Mouse (Mus musculus): ENCODE data around the gene Olfr1000. TPM values are rescaled to one million over a fixed set of nuclear protein-coding genes. Genes with fewer than 3 reads are reported as not detected.
"Not testable (repeated sequence)": the region's sequence is repeated elsewhere in the genome, so short reads cannot be mapped to it uniquely, and the experiment has no call there.

Olfr1000 gene
- not detected in 2 replicates for polyA plus RNA-seq (2012; rRNA removed)

DNA sequence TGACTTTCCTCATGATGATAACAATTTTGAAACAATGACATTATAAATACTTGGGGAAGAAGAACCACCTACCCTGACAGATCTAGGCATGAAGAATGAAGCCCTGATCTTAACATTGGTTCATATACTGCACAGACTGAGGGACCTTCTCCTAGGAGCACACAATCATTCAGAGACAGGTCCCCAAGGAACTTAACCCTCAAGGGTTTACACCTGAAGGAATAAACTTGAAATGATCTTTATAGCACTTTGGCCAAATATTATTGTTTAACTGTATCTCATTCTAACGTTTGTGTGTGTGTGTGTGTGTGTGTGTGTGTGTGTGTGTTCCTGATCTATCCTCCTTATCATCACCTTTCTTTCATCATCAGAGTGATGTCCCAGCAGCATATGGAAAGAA, at the start of gene Olfr1000:
Gene Olfr1000, minus strand, starts transcription at position 101 of the 400 bp plus-strand sequence.
- TF ChIP-seq POLR2A (IDR thresholded peaks at IDR 0.05; ENCODE audit: borderline replicate concordance, insufficient read depth, low read length) (no peak), CTCF (IDR thresholded peaks at IDR 0.05; ENCODE audit: borderline replicate concordance, insufficient read depth, low read depth, low read length) (no peak)
- no peak within 1 kb of the TSS for H3K27ac ChIP-seq (ENCODE audit: insufficient read depth, low read length)
- WGBS, result 73% methylated on average over 1 of the region's 1 CpGs

DNA sequence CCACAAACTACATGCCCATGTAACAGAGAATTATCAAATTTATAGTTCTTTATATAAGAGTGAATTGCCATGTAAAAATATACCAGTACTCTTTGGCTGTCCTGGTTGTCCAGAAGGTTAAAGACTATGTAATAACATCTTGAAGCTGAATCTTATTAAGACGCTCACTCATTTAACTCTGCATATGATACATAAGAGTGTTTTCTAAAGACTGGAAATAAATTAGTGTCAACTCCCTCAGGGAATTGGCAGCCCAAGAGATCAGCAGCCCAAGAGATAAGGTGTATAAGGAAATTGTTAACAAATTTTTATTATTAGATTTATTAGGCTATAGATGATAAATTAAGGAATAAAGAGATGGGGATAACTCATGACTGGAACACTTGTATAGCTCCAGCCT, 38.9 kb upstream of the Olfr1000 start, which contains the start of gene Olfr1002:
Gene Olfr1002, minus strand, starts transcription at position 101 of the 400 bp plus-strand sequence.
- WGBS, result 87% methylated on average over 1 of the region's 1 CpGs
- no peak within 1 kb of the TSS for H3K27ac ChIP-seq (ENCODE audit: insufficient read depth, low read length)
- TF ChIP-seq POLR2A (IDR thresholded peaks at IDR 0.05; ENCODE audit: borderline replicate concordance, insufficient read depth, low read length) (no peak), CTCF (IDR thresholded peaks at IDR 0.05; ENCODE audit: borderline replicate concordance, insufficient read depth, low read depth, low read length) (no peak)
- H3K4me1 ChIP-seq (ENCODE audit: control insufficient read depth, insufficient read depth, low read length), result no peaks in the 10 kb centered on the region
- no peak within 1 kb of the TSS for H3K4me3 ChIP-seq (replicated peaks; ENCODE audit: insufficient read depth, low read depth, low read length)
- no peak for DNase-seq
- no peaks in the 10 kb centered on the region for H3K27me3 ChIP-seq (ENCODE audit: control insufficient read depth, insufficient read depth, low read length)

More for the DNA sequence above, at the start of gene Olfr1000:
- no peak within 1 kb of the TSS for H3K4me3 ChIP-seq (replicated peaks; ENCODE audit: insufficient read depth, low read depth, low read length)
- no peaks in the 10 kb centered on the region for H3K27me3 ChIP-seq (ENCODE audit: control insufficient read depth, insufficient read depth, low read length)
- no peaks in the 10 kb centered on the region for H3K4me1 ChIP-seq (ENCODE audit: control insufficient read depth, insufficient read depth, low read length)
- no peak for DNase-seq

DNA sequence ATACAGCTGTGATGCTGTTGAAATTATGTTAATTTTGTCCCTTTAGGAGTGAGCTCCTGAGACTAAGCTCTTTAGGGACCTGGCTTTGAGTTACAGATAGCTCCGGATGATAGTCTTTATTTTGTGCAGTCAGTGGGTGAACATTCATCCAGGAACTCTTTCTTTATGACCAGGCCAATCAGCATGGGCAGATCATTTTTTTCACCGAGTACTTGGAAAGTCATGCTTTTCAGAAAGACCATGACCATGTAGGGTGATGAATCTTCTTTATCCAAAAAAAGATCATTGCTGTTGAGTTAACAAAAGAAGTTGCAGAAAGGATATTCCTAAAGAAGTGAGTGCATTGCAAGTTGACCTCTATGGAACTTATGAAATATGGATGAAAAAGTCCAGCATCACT, 23.1 kb downstream of the Olfr1000 start, which contains the start of gene Olfr998:
Gene Olfr998, plus strand, starts transcription at position 301 of the 400 bp plus-strand sequence.
- H3K4me3 ChIP-seq (replicated peaks; ENCODE audit: insufficient read depth, low read depth, low read length); H3K27me3 ChIP-seq (ENCODE audit: control insufficient read depth, insufficient read depth, low read length); H3K4me1 ChIP-seq (ENCODE audit: control insufficient read depth, insufficient read depth, low read length); DNase-seq; H3K27ac ChIP-seq (ENCODE audit: insufficient read depth, low read length): not testable (repeated sequence)
- WGBS, result 79% methylated on average over 2 of the region's 2 CpGs

DNA sequence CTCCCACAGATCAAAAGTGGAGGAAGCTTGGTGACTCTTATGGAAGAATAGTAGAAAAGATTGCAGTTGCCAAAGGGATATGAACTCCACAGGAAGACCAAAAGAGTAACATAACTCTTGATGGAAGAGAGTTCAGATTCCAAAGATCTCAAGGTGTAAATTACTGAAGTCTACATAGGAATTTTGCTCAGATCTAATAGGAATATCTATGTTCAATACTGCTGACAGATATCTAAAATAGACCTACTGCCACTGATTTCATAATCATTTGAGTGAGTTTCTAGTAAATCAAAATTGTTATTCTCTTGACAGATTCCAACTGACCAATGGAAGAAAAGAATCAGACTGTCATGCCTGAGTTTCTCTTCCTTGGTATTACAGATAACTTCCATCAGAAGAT, 32.8 kb downstream of the Olfr1000 start, which contains the start of gene Olfr996:
Gene Olfr996, plus strand, starts transcription at position 301 of the 400 bp plus-strand sequence.
- DNase-seq, result no peak
- TF ChIP-seq POLR2A (IDR thresholded peaks at IDR 0.05; ENCODE audit: borderline replicate concordance, insufficient read depth, low read length), result no peak
- no peak for TF ChIP-seq CTCF (IDR thresholded peaks at IDR 0.05; ENCODE audit: borderline replicate concordance, insufficient read depth, low read depth, low read length)
- Histone ChIP-seq H3K4me3 (replicated peaks; ENCODE audit: insufficient read depth, low read depth, low read length) (no peak within 1 kb of the TSS), H3K27me3 (ENCODE audit: control insufficient read depth, insufficient read depth, low read length) (no peaks in the 10 kb centered on the region), H3K27ac (ENCODE audit: insufficient read depth, low read length) (no peak within 1 kb of the TSS), H3K4me1 (ENCODE audit: control insufficient read depth, insufficient read depth, low read length) (no peaks in the 10 kb centered on the region)

DNA sequence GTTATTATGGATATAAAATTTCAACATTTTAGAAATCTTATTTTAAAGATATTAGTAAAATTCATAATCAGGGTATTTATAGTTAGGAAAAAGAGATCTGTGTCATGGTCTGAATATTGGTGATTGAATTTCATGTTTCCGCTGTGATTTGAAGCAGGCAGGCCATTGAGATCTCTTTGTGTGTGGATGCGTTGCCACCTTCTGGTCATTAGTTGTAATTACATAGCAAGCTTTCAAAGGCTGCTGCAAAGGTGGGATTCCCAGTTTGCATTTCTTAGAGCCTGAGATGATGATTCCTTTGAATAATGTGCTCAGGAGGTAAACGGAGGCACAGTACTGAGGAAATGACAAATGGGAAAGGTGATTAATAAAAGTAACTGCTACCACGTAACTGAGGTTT, 50.5 kb downstream of the Olfr1000 start:
- WGBS, result 27% methylated on average over 4 of the region's 4 CpGs
- Histone ChIP-seq H3K27me3 (ENCODE audit: control insufficient read depth, insufficient read depth, low read length) (no peaks in the 10 kb centered on the region), H3K4me3 (replicated peaks; ENCODE audit: insufficient read depth, low read depth, low read length) (no peak overlapping the region), H3K4me1 (ENCODE audit: control insufficient read depth, insufficient read depth, low read length) (no peaks in the 10 kb centered on the region), H3K27ac (ENCODE audit: insufficient read depth, low read length) (no peak overlapping the region)
- DNase-seq, result peak in 1 of 2 experiments; percentile 19
- peak; percentile 58 for TF ChIP-seq CTCF (IDR thresholded peaks at IDR 0.05; ENCODE audit: borderline replicate concordance, insufficient read depth, low read depth, low read length)
- no peak for TF ChIP-seq POLR2A (IDR thresholded peaks at IDR 0.05; ENCODE audit: borderline replicate concordance, insufficient read depth, low read length)

DNA sequence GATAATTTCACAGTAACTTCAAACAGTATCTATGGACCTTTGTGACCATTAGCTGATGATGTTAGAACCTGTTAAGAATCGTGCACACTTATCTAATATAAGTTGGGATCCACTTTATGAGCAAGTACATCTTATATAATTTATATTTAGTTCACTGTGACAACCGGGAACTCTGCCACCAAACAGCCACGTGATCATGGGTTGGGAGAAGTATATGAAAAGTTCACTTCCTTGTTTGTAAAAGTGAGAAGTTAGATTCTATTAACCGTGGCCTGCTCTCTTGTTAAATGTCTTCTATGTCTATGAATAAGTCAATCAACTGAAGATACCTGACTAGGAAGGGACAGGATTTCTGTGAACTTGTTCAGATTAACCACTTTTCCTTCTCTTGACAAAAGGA, 51.5 kb downstream of the Olfr1000 start:
- no peaks in the 10 kb centered on the region for H3K27me3 ChIP-seq (ENCODE audit: control insufficient read depth, insufficient read depth, low read length)
- H3K4me3 ChIP-seq (replicated peaks; ENCODE audit: insufficient read depth, low read depth, low read length), result no peak overlapping the region
- H3K27ac ChIP-seq (ENCODE audit: insufficient read depth, low read length), result no peak overlapping the region
- TF ChIP-seq POLR2A (IDR thresholded peaks at IDR 0.05; ENCODE audit: borderline replicate concordance, insufficient read depth, low read length) (no peak), CTCF (IDR thresholded peaks at IDR 0.05; ENCODE audit: borderline replicate concordance, insufficient read depth, low read depth, low read length) (no peak)
- no peak for DNase-seq
- H3K4me1 ChIP-seq (ENCODE audit: control insufficient read depth, insufficient read depth, low read length), result no peaks in the 10 kb centered on the region
- 74% methylated on average over 4 of the region's 4 CpGs for WGBS

Other genes starting within 250 kb of the Olfr1000 start
- not detected in 2 replicates for gene Olfr988, start 248.7 kb downstream of the Olfr1000 start, polyA plus RNA-seq (2012; rRNA removed)
- gene Olfr992, start 202.4 kb downstream of the Olfr1000 start, polyA plus RNA-seq (2012; rRNA removed), result not detected in 2 replicates
- not detected in 2 replicates for gene Olfr993, start 197.0 kb downstream of the Olfr1000 start, polyA plus RNA-seq (2012; rRNA removed)
- not detected in 2 replicates for gene Olfr994, start 175.5 kb downstream of the Olfr1000 start, polyA plus RNA-seq (2012; rRNA removed)
- not detected in 2 replicates for gene Olfr995, start 168.3 kb downstream of the Olfr1000 start, polyA plus RNA-seq (2012; rRNA removed)
- gene 4833423E24Rik, start 92.9 kb downstream of the Olfr1000 start, polyA plus RNA-seq (2012; rRNA removed), result 0.11 and 0.13 TPM in 2 replicates
- gene Olfr996, start 32.7 kb downstream of the Olfr1000 start, polyA plus RNA-seq (2012; rRNA removed), result not detected in 2 replicates
- not detected in 2 replicates for gene Olfr998, start 23.0 kb downstream of the Olfr1000 start, polyA plus RNA-seq (2012; rRNA removed)
- not detected in 2 replicates for gene Olfr1002, start 38.8 kb upstream of the Olfr1000 start, polyA plus RNA-seq (2012; rRNA removed)
- gene Olfr154, start 52.6 kb upstream of the Olfr1000 start, polyA plus RNA-seq (2012; rRNA removed), result not detected in 2 replicates
- gene Olfr1006, start 66.9 kb upstream of the Olfr1000 start, polyA plus RNA-seq (2012; rRNA removed), result not detected in 2 replicates
- not detected in 2 replicates for gene Olfr1008, start 77.5 kb upstream of the Olfr1000 start, polyA plus RNA-seq (2012; rRNA removed)
- gene Olfr1009, start 103.5 kb upstream of the Olfr1000 start, polyA plus RNA-seq (2012; rRNA removed), result not detected in 2 replicates
- not detected in 2 replicates for gene Olfr1012, start 150.9 kb upstream of the Olfr1000 start, polyA plus RNA-seq (2012; rRNA removed)
- not detected in 2 replicates for gene Olfr1013, start 155.2 kb upstream of the Olfr1000 start, polyA plus RNA-seq (2012; rRNA removed)
- gene Olfr1014, start 160.8 kb upstream of the Olfr1000 start, polyA plus RNA-seq (2012; rRNA removed), result not detected in 2 replicates
- gene Olfr1015, start 170.1 kb upstream of the Olfr1000 start, polyA plus RNA-seq (2012; rRNA removed), result not detected in 2 replicates
- not detected in 2 replicates for gene Olfr1016, start 190.6 kb upstream of the Olfr1000 start, polyA plus RNA-seq (2012; rRNA removed)
- gene Olfr1018, start 206.6 kb upstream of the Olfr1000 start, polyA plus RNA-seq (2012; rRNA removed), result not detected in 2 replicates
- gene Olfr1019, start 233.6 kb upstream of the Olfr1000 start, polyA plus RNA-seq (2012; rRNA removed), result not detected in 2 replicates
- gene Olfr1020, start 235.1 kb upstream of the Olfr1000 start, polyA plus RNA-seq (2012; rRNA removed), result not detected in 2 replicates